Mouse (Mus musculus) neural tube, embryonic 13.5 days (tissue): Measurements from ENCODE around the gene Ankrd13b. TPM values are rescaled to one million over a fixed set of nuclear protein-coding genes. Genes with fewer than 3 reads are reported as not detected.
A peak's percentile ranks its signal among the peaks of the same experiment; 100 is the strongest.

ENCODE experiments used
- ATAC-seq: fragments of 200-750 bp; cut with Nextera tagmentation; 2 replicates; pipeline ENCODE4 v1.8.0; 2017; ENCODE audit warnings: low read depth, mild to moderate bottlenecking, moderate TSS enrichment, moderate library complexity
- H3K27ac ChIP-seq: fragments of 300-500 bp; sonication (generic); replicated peaks from 2 replicates; pipeline ENCODE4 v1.5.1; 2015; ENCODE audit warnings: moderate library complexity, mild to moderate bottlenecking, inconsistent platforms
- H3K27me3 ChIP-seq: fragments of 300-500 bp; sonication (generic); 2 replicates; pipeline ENCODE4 v1.6.1; 2015; ENCODE audit warnings: mild to moderate bottlenecking, inconsistent platforms
- H3K36me3 ChIP-seq: fragments of 300-500 bp; sonication (generic); 2 replicates; pipeline ENCODE4 v1.6.1; 2015; ENCODE audit warnings: mild to moderate bottlenecking, inconsistent platforms
- H3K4me1 ChIP-seq: fragments of 300-500 bp; sonication (generic); replicated peaks from 2 replicates; pipeline ENCODE4 v1.6.1; 2015; ENCODE audit warnings: inconsistent platforms
- H3K4me2 ChIP-seq: fragments of 300-500 bp; sonication (generic); 2 replicates; pipeline ENCODE4 v1.6.1; 2015; ENCODE audit warnings: inconsistent platforms, mild to moderate bottlenecking, moderate library complexity
- H3K4me3 ChIP-seq: fragments of 300-500 bp; sonication (generic); 2 replicates; pipeline ENCODE4 v1.5.1; 2015; ENCODE audit warnings: mild to moderate bottlenecking, inconsistent platforms
- H3K9ac ChIP-seq: fragments of 300-500 bp; sonication (generic); 2 replicates; pipeline ENCODE4 v1.6.1; 2015; ENCODE audit warnings: moderate library complexity, mild to moderate bottlenecking, inconsistent platforms
- H3K9me3 ChIP-seq: fragments of 300-500 bp; sonication (generic); 2 replicates; pipeline ENCODE4 v1.6.1; 2016; ENCODE audit warnings: inconsistent platforms
- WGBS: fragments of 180-500 bp; shearing (Covaris S2); methylation state at CpG from one replicate; pipeline ENCODE4 v1.1.7; 2015; 5-methylcytosine and 5-hydroxymethylcytosine counted together
- polyA plus RNA-seq: library from polyadenylated mRNA; unstranded; fragments of >200 nt; fragmentation: Nextera tagmentation; extraction: Ambion mirVana; gene quantifications from 2 replicates; pipeline ENCODE4 v1.2.1, GENCODE M21; 2015

Gene Ankrd13b
- polyA plus RNA-seq, 1 experiment from 2014 or later, result 37.9 TPM

- Histone ChIP-seq H3K9me3 (no peaks in the 10 kb centered on the region), H3K27me3 (no peaks in the 10 kb centered on the region), H3K27ac (no peak overlapping the region), H3K4me3 (0 out of 2 replicates have a peak overlapping the region, but pooled peaks have one; percentile 89), H3K4me2 (peak overlapping the region; percentile 89), H3K9ac (peak overlapping the region; percentile 98), H3K4me1 (peaks cover 79% of the 10 kb centered on the region), H3K36me3 (peaks cover 14% of the 10 kb centered on the region)
- no peak for ATAC-seq
These were observed 6.0 kb upstream of the Ankrd13b start for GRCm38 (mm10) chr11:77495507-77495906.

DNA sequence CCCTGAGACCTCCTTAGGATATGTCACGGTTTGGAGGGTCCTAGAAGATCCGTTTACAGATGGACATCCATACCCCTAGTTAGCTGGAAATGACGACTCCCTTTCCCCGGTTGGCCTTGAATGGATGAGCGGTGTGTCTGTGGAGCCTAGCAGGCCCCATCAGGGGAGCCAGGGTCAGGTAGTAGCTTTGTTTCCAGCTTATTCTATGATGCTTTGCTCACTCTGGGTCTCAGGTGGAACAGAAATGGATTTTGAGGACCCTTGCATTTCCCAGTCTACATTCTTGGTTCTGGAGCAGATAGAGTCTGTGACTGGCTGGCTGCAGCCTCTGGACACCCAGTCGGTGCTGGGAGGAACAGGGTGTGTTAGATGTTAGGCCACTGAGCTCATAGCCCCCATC is 5.3 kb upstream of the Ankrd13b start:
- H3K4me3 ChIP-seq, result peak overlapping the region; percentile 89
- H3K36me3 ChIP-seq, result peaks cover 6% of the 10 kb centered on the region
- H3K4me1 ChIP-seq, result peaks cover 79% of the 10 kb centered on the region
- 0 out of 2 replicates have a peak overlapping the region, but pooled peaks have one; percentile 95 for H3K27ac ChIP-seq
- H3K27me3 ChIP-seq, result no peaks in the 10 kb centered on the region
- H3K9me3 ChIP-seq, result no peaks in the 10 kb centered on the region
- 78% methylated on average over 6 of the region's 6 CpGs for WGBS
- H3K4me2 ChIP-seq, result peak overlapping the region; percentile 89
- no peak for ATAC-seq
- peak overlapping the region; percentile 98 for H3K9ac ChIP-seq

DNA sequence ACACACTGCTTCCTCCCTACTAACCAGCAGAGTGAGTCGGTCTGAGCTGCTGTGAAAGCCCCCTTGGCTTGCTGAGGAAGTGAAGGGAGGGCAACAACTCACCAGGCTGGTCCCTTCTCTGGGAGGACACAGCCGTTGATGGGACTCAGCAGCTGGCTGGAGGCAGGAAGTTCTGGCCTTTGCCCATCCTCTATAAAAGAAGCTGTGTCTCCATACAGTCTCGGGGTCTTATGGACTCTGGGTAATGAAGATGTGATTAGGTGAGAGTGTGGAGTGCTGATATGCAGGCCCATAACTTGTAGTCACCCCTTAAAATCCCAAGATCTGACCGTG is 4.8 kb upstream of the Ankrd13b start:
- 34% methylated on average over 4 of the region's 4 CpGs for WGBS
- no peaks in the 10 kb centered on the region for H3K27me3 ChIP-seq
- peak overlapping the region; percentile 89 for H3K4me2 ChIP-seq
- peaks cover 74% of the 10 kb centered on the region for H3K4me1 ChIP-seq
- H3K9me3 ChIP-seq, result no peaks in the 10 kb centered on the region
- peaks cover 2% of the 10 kb centered on the region for H3K36me3 ChIP-seq
- H3K9ac ChIP-seq, result peak overlapping the region; percentile 98
- peak overlapping the region; percentile 95 for H3K27ac ChIP-seq
- peak overlapping the region; percentile 89 for H3K4me3 ChIP-seq
- no peak for ATAC-seq

GRCm38 (mm10) chr11:77493512-77494343 is 4.2 kb upstream of the Ankrd13b start, which contains the start of gene Git1:
TSS of gene Git1 (plus strand) at chr11:77493562.
- H3K36me3 ChIP-seq, result no peaks in the 10 kb centered on the region
- peak within 1 kb of the TSS; percentile 89 for H3K4me3 ChIP-seq
- no peaks in the 10 kb centered on the region for H3K9me3 ChIP-seq
- under 1% methylated on average over 58 of the region's 74 CpGs for WGBS
- no peak for ATAC-seq
- H3K4me1 ChIP-seq, result peaks cover 73% of the 10 kb centered on the region
- peak within 1 kb of the TSS; percentile 98 for H3K9ac ChIP-seq
- H3K27me3 ChIP-seq, result no peaks in the 10 kb centered on the region
- H3K27ac ChIP-seq, result peak within 1 kb of the TSS; percentile 95
- H3K4me2 ChIP-seq, result peak within 1 kb of the TSS; percentile 89

DNA sequence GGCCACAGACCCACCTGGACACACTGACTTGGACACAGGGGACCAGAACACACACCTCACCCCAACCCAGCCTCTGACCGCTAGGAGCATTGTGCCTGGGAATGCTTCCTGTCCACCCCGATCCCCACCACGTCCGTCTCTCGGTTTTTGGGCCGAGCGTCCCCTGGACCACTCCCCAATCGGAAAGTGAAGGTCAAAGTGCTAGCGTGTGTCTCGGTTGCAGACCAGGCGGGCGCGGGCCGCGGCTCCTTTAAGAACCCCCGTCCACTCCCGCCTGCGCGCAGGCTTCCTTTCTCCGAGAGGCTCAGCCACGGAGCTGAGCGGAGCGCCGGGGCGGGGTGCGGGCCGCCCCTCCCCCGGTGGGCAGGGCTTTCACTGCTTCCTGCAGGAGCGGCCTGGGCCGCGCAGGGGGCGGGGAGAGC is 3.4 kb upstream of the Ankrd13b start:
- H3K4me3 ChIP-seq, result peak overlapping the region; percentile 89
- H3K4me1 ChIP-seq, result peaks cover 73% of the 10 kb centered on the region
- H3K9ac ChIP-seq, result peak overlapping the region; percentile 98
- H3K27me3 ChIP-seq, result no peaks in the 10 kb centered on the region
- ATAC-seq, result peak; percentile 59
- peak overlapping the region; percentile 84 for H3K4me2 ChIP-seq
- no peaks in the 10 kb centered on the region for H3K36me3 ChIP-seq
- H3K9me3 ChIP-seq, result no peaks in the 10 kb centered on the region
- H3K27ac ChIP-seq, result peak overlapping the region; percentile 95
- WGBS, result 1% methylated on average over 30 of the region's 32 CpGs

DNA sequence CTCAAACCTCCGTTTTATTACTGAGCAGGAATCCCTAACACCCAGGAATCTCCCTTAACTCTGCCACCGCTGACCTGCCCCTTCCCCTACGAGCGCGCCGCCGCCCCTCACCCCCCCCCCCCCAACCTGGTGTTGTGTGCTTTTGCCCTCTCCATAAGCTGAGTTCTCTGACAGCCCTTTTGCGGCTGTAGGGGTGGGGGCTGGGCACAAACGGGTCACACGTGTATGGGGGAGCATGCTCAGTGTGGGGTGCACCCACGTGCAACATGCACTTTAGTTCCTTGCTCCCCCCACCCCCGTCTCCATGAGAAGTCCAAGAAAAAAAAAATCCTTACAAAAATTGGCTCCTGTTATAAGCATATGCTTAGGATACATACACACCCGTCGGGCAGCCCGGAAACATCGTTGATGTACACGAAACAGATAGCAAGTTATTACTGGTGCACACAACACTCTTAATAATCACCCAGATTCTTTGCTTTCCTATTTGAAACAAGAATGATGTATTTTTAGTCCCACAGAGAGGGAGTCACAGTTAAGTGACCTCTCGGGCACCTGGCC is 2.9 kb upstream of the Ankrd13b start:
- WGBS, result 0% methylated on average over 18 of the region's 18 CpGs
- H3K4me1 ChIP-seq, result peaks cover 73% of the 10 kb centered on the region
- peak overlapping the region; percentile 89 for H3K4me3 ChIP-seq
- peak overlapping the region; percentile 95 for H3K27ac ChIP-seq
- H3K4me2 ChIP-seq, result peak overlapping the region; percentile 84
- no peak for ATAC-seq
- H3K36me3 ChIP-seq, result no peaks in the 10 kb centered on the region
- no peaks in the 10 kb centered on the region for H3K9me3 ChIP-seq
- no peaks in the 10 kb centered on the region for H3K27me3 ChIP-seq
- peak overlapping the region; percentile 98 for H3K9ac ChIP-seq

GRCm38 (mm10) chr11:77491502-77492291 is 2.2 kb upstream of the Ankrd13b start:
- WGBS, result under 1% methylated on average over 23 of the region's 23 CpGs
- no peaks in the 10 kb centered on the region for H3K27me3 ChIP-seq
- H3K36me3 ChIP-seq, result no peaks in the 10 kb centered on the region
- H3K27ac ChIP-seq, result peak overlapping the region; percentile 95
- no peaks in the 10 kb centered on the region for H3K9me3 ChIP-seq
- peak overlapping the region; percentile 98 for H3K9ac ChIP-seq
- H3K4me1 ChIP-seq, result peaks cover 74% of the 10 kb centered on the region
- H3K4me2 ChIP-seq, result peak overlapping the region; percentile 84
- peak overlapping the region; percentile 89 for H3K4me3 ChIP-seq
- ATAC-seq, result peak; percentile 51

GRCm38 (mm10) chr11:77491123-77491501 is 1.6 kb upstream of the Ankrd13b start:
- 0% methylated on average over 13 of the region's 13 CpGs for WGBS
- no peaks in the 10 kb centered on the region for H3K27me3 ChIP-seq
- H3K4me2 ChIP-seq, result peak overlapping the region; percentile 84
- peak overlapping the region; percentile 89 for H3K4me3 ChIP-seq
- no peaks in the 10 kb centered on the region for H3K36me3 ChIP-seq
- peak overlapping the region; percentile 95 for H3K27ac ChIP-seq
- peaks cover 79% of the 10 kb centered on the region for H3K4me1 ChIP-seq
- ATAC-seq, result peak; percentile 64
- peak overlapping the region; percentile 98 for H3K9ac ChIP-seq
- no peaks in the 10 kb centered on the region for H3K9me3 ChIP-seq

GRCm38 (mm10) chr11:77490451-77490850 is 973 bp upstream of the Ankrd13b start:
- H3K27ac ChIP-seq, result peak overlapping the region; percentile 95
- no peak for ATAC-seq
- H3K9me3 ChIP-seq, result no peaks in the 10 kb centered on the region
- H3K27me3 ChIP-seq, result no peaks in the 10 kb centered on the region
- H3K4me3 ChIP-seq, result peak overlapping the region; percentile 89
- 64% methylated on average over 6 of the region's 6 CpGs for WGBS
- H3K9ac ChIP-seq, result peak overlapping the region; percentile 98
- peak overlapping the region; percentile 84 for H3K4me2 ChIP-seq
- peaks cover 79% of the 10 kb centered on the region for H3K4me1 ChIP-seq
- no peaks in the 10 kb centered on the region for H3K36me3 ChIP-seq

DNA sequence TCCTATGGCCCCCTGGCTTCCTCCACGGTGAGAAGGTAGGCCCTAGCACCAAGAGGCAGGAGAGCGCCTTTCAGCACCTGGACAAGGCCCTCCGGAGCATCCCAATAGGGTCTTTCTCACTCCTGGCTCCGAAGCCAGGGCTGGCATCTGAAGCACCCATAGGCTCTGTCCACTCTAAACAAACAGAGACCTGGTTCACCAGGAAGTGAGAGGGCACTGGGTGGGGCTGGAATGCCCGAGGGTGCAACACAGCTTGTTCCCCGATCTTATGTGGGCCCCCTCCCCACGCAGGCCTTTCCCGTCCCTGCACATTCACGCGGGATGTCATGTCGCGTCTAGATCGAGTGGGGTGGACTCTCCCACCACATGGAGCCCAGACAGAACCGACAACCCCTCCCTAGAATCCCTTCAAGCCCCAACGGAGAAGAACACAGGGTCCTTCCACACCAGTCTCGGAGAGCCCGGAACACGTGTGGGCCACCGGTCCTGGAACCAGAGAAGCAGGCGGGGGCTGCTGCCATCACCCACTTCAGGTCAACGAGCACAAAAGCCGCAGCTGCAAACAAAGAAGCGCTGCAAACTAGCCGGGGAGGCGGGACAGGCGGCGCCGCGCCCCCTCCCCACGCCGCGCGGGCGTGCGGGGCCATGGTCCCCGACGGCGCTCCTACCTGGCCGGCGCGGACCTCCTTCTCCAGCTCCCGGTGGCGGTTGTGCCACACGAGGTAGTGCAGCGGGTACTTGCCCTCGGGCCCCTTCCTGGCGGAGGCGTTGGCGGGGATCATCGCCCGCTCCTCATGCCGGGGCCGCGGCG is 502 bp downstream of the Ankrd13b start:
- peak overlapping the region; percentile 95 for H3K27ac ChIP-seq
- peaks cover 79% of the 10 kb centered on the region for H3K4me1 ChIP-seq
- no peaks in the 10 kb centered on the region for H3K36me3 ChIP-seq
- WGBS, result 2% methylated on average over 53 of the region's 55 CpGs
- H3K9ac ChIP-seq, result peak overlapping the region; percentile 98
- no peak for ATAC-seq
- peak overlapping the region; percentile 89 for H3K4me3 ChIP-seq
- no peaks in the 10 kb centered on the region for H3K9me3 ChIP-seq
- H3K4me2 ChIP-seq, result peak overlapping the region; percentile 84
- no peaks in the 10 kb centered on the region for H3K27me3 ChIP-seq

- peak overlapping the region; percentile 98 for H3K9ac ChIP-seq
- H3K27me3 ChIP-seq, result no peaks in the 10 kb centered on the region
- peak overlapping the region; percentile 95 for H3K27ac ChIP-seq
- peaks cover 89% of the 10 kb centered on the region for H3K4me1 ChIP-seq
- WGBS, result 34% methylated on average over 5 of the region's 5 CpGs
- H3K9me3 ChIP-seq, result no peaks in the 10 kb centered on the region
- ATAC-seq, result no peak
- no peaks in the 10 kb centered on the region for H3K36me3 ChIP-seq
- H3K4me3 ChIP-seq, result peak overlapping the region; percentile 89
- H3K4me2 ChIP-seq, result peak overlapping the region; percentile 84
These were observed 2.7 kb downstream of the Ankrd13b start for GRCm38 (mm10) chr11:77486798-77487197.
